Mouse (Mus musculus): Measurements from ENCODE around the gene Sema3a.
"Not testable (repeated sequence)": the region's sequence is repeated elsewhere in the genome, so short reads cannot be mapped to it uniquely, and the experiment has no call there.

Gene Sema3a

DNA sequence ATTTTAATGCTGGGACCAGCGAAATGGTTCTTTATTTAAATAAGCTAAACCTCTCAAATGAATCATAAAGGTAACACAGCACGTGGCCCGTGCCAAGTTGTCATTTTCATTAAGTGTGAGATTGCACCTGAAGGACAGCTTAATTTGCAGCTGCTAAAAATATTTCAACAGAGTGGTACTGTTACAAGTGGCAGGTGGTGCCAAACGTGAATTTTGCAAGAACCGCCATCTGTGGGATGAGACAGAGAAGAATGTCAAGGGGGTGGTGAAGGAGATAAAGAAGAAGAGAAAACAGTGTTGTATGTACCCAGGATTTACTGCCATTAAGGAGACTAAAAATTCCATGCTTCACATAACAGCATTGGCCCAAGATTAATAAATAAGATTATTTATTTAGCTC, 423.9 kb downstream of the Sema3a start:
- DNase-seq (ENCODE audit: low read depth) = no peak

GRCm38 (mm10) chr5:13550953-13551352, 425.7 kb downstream of the Sema3a start:
- DNase-seq (ENCODE audit: low read depth) = no peak

- DNase-seq (ENCODE audit: low read depth) = no peak
These were observed 432.0 kb downstream of the Sema3a start for GRCm38 (mm10) chr5:13557257-13557656.

DNA sequence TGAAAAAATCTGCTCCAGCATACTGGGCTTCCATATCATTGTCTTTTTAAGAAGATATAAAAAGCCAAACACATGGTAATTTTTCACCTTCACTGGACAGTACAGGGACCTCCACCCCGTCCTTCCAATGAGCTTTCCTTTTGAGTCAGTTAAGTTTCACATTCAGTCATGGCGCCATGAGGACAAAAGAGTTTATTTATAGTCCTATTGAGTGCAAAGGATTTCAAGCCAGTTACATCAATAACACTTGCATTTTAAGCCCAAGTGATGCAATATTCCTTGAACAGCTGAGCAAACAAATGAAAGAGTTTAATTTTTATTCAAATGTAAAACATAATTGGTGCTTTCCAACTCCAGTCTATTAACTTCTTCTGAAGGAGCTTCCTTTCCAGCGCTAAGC, 448.7 kb downstream of the Sema3a start:
- no peak for DNase-seq (ENCODE audit: low read depth)

DNA sequence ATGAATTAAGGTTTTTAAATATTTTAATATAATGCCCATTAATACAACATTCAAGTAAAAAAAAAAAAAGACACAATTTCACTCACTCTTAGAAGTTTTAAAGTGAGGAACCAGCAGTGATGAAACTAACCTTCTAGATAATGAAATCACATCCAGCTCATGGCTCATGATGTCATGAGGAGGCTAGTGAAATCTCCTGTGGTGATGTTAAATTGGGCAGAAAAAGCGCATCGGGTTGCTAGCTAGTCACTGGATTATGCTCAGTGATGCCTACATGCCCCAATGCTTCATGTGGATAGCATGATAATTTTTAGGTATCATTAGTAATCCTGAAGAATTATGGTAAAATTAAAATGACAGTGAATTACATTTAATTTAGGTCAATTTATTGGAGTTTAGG, 453.9 kb downstream of the Sema3a start:
- no peak for DNase-seq (ENCODE audit: low read depth)

DNA sequence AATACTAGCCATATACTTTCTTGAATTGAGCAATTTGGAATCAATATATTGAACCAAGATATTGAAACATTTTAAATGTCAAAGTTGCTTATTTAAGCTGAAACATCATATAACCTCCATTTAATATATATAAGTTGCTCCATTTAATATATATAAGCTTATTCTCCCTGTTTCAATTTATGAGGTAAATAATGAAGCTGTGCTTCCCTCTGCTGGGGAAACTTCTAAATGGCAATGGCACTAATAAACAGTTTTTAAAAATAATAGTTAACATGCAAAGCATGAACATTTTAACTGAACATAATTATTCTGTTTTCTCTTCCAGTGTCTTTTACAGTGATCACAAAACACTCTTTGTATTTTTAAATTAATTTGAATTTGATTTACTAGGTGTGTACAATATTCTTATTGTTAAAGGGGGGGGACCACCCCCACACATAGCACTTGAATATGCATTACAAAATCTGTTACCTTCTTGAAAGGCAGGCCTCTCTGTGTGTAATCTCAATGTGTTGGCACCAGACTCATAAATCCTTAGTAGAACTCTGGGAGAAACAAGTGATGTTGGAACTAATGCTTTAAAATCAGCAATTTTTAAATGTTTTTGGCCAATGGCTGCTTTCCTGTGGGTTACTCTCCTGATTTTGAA, 460.5 kb downstream of the Sema3a start:
- DNase-seq (ENCODE audit: low read depth) = no peak

- DNase-seq (ENCODE audit: low read depth) = no peak
These were observed 469.2 kb downstream of the Sema3a start for GRCm38 (mm10) chr5:13594422-13594821.

DNA sequence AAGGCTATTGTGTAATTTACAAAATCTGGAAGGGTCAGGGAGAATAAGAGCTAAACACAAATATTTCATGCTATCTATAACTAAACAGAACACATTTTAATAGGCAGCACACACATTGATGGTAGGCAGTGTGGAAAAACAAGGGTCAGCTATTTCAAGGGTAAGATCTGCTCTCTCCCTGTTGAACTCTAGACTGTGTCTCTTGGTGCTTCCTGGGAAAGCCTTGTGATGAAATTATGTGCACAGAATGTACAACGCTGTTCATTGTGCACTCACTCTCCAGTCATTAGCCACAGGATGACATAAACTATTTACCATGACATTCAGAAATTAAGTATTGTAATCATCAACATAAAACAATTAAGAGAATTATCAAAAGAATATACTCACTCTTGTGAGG, 486.4 kb downstream of the Sema3a start:
- DNase-seq (ENCODE audit: low read depth) = no peak

DNA sequence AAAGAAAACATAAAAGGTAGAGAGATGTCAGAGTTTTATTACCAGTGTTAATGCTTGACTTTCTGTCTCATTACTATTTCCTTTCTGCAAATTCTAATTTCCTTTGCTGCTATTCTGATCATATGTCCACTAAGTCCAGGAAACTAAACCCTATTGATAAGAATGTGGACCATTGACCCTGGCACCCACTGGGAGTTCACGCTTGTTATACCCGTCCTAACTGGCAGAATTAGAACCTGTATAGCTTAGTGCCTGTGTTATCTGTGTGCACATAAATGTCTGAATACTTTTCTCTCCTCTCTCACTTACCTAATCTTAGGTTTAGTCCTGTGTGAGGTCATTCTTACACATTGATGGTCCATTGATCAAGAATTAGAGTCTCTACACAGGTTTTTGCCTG, 486.9 kb downstream of the Sema3a start:
- no peak for DNase-seq (ENCODE audit: low read depth)

DNA sequence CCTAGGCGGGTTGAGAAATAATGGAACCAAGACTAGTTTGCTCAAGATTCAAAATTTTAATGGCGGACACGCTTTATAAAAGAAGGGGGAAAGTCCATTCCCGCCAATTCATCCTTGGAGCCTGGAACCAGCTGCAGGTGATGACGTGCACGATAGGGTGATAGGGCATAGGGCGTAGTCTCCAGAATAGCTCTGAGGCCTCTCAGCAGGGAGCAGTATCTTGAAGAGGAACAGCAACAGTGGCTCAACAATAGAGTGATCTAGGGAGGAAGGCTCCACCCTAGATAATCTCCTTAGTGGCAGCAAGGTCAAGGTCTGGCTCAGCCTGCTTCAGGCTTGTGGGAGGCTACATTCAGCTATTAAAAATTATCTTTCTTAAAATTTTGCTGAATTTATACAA, 489.4 kb downstream of the Sema3a start:
- DNase-seq (ENCODE audit: low read depth) = not testable (repeated sequence)

GRCm38 (mm10) chr5:13615907-13616306, 490.7 kb downstream of the Sema3a start:
- DNase-seq (ENCODE audit: low read depth) = no peak

- no peak for DNase-seq (ENCODE audit: low read depth)
These were observed 497.4 kb downstream of the Sema3a start for GRCm38 (mm10) chr5:13622578-13622977.

DNA sequence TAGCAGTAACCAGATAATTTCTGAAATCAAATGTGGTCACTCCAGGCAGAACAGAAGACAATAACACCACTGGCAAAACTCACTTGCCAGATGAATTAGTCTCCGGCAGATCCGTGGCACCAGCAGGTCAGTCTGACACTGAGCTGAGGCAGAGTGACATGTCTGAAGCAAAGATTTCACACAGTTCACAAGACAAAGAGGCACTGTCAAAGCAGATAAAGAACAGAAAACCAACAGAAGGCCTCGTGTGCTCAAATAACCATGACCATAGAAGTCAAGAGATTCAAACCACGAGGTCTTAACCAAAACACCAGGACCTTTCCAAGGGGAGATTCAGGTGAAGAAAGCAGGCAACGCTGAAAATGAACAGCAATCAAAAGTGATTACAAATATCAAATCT, 499.5 kb downstream of the Sema3a start:
- no peak for DNase-seq (ENCODE audit: low read depth)

GRCm38 (mm10) chr5:13626093-13626492, 500.9 kb downstream of the Sema3a start:
- DNase-seq (ENCODE audit: low read depth) = no peak

DNA sequence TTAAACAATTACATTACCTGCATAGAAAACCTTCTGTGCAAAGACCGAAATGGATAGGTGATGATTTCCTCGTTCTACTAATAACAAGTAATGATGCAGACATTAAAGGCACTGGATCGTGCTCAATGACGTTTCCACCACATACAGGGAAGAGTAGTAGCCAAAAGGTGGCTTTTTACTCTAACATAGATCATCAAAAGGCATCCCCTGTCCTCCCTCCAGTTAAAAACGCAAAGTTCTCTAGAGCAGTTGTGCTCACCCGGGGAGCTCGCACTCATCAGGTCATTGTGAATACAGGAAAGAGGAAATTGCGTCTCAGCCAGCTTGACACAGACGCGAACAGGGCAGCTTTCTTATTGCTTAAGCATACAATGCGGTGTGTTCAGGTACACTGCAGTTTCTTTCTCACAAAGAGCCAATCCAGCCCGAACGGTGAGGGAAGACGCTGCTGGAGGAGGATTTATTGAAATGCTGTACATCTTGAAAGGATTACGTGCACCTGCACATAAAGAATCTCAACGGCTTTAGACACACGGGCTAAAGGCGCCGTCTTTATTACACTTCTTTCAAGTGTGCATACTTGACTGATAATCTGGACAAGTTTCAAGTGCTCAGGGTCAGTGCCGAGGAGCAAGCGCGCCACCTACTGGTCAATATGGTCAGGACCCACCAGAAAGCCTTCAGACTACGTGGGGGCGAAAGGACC, 503.5 kb downstream of the Sema3a start:
- DNase-seq (ENCODE audit: low read depth) = peak; percentile 48

GRCm38 (mm10) chr5:13629916-13630315, 504.7 kb downstream of the Sema3a start:
- no peak for DNase-seq (ENCODE audit: low read depth)

DNA sequence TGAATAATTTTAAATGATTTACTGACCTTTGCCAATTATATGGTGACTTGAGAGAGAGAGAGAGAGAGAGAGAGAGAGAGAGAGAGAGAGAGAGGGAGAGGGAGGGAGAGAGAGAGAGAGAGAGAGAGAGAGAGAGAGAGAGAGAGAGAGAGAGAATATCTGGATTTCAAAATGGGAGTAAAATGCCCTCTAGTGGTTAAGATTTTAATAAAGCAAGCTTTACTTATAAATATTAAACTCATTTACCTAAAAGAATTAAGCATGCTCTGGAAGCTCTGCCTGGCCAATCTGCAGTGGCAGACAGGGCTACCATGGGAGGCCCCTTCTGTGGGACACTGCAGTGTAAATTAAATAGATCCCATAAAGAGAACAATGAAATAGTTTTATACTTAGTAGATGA, 505.5 kb downstream of the Sema3a start:
- no peak for DNase-seq (ENCODE audit: low read depth)

DNA sequence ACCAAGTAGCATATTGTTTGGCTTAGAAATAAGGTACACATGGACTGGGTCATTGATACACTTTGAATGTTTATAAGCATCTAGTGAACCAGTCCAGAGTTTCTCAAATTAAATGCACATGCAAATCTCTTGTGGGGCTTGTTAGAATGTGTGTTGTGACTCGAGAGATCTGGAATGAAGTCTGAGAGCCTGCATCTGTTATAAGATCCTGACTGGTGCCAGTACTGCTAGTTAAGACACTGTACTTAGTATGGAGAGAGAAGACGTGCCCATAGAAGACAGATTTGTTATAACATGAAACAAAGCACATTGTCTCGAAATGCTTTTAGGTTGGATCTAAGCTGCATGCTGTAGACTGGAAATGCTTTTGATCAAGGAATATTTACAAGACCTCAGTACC, 511.0 kb downstream of the Sema3a start:
- DNase-seq (ENCODE audit: low read depth) = no peak
